Mouse (Mus musculus) layer of hippocampus, postnatal 14 days (tissue): ENCODE measurements around the gene Otub1. TPM values are rescaled to one million over a fixed set of nuclear protein-coding genes. Genes with fewer than 3 reads are reported as not detected.
A peak's percentile ranks its signal among the peaks of the same experiment; 100 is the strongest.

Experiments used
- DNase-seq, 2 experiments: peaks; one replicate each; pipeline ENCODE4 v3.0.0; 2021 to 2022; ENCODE audit warnings: low spot score in 2 of 2, mixed read lengths in 1 of 2
- total RNA-seq, 2 experiments: library from RNA; stranded (reverse); gene quantifications; 2 replicates each; pipeline ENCODE4 v1.2.3; 2021

The Otub1 gene
- total RNA-seq, 2 experiments from 2014 or later: 278 to 289 TPM

DNA sequence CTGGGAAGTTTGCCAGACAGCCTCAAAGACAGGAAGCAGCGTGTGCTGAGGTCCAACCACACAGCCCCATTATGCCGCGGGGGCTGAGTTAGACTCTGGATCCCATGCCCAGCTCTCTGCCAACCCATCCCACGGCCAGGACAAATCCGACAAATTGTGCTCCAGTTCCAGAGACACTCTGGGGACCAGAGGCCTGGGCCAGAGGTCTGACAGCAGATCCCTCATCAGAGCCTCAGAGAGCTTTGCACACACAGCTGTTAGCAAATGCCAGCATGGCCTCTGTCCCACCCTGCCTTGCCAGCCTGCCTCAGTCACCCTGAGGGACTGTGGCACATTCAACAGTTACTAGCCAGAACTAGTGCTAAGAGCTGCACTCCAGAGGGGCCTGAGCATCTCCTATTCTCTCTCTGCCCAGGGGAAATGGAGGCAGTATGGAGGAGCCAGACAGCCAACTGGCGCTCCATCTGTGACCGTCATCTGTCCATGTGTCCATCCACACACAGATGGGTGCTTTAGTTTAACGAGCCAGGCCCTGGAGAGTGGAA is 57.5 kb downstream of the Otub1 start:
- peak; percentile 73 to 82 for DNase-seq

Other genes starting within 250 kb of the Otub1 start
- gene Ppp1r14b, start 231.3 kb downstream of the Otub1 start, total RNA-seq: 100 to 1,000 TPM in 1 of 2 experiments, 10 to 100 TPM in 1; 96.6 to 107 TPM
- 10 to 100 TPM; 14.7 to 15.9 TPM for gene Plcb3, start 229.8 kb downstream of the Otub1 start, total RNA-seq
- gene Fkbp2, start 225.8 kb downstream of the Otub1 start, total RNA-seq: 10 to 100 TPM; 68.8 to 73.3 TPM
- gene Vegfb, start 218.7 kb downstream of the Otub1 start, total RNA-seq: 10 to 100 TPM; 67.4 to 70.3 TPM
- gene Dnajc4, start 213.7 kb downstream of the Otub1 start, total RNA-seq: 10 to 100 TPM; 18.7 to 24.2 TPM
- gene Nudt22, start 210.2 kb downstream of the Otub1 start, total RNA-seq: 10 to 100 TPM; 10.9 to 11.9 TPM
- 10 to 100 TPM; 16.4 to 20.4 TPM for gene Trpt1, start 210.2 kb downstream of the Otub1 start, total RNA-seq
- gene Fermt3, start 186.8 kb downstream of the Otub1 start, total RNA-seq: 1 to 10 TPM; 3.6 to 5.4 TPM
- 100 to 1,000 TPM; 136 to 159 TPM for gene Stip1, start 166.3 kb downstream of the Otub1 start, total RNA-seq
- 10 to 100 TPM; 10.3 to 11.6 TPM for gene Macrod1, start 149.5 kb downstream of the Otub1 start, total RNA-seq
- gene Flrt1, start 100.6 kb downstream of the Otub1 start, total RNA-seq: 10 to 100 TPM; 21.8 to 22.6 TPM
- gene Cox8a, start 11.3 kb upstream of the Otub1 start, total RNA-seq: 100 to 1,000 TPM; 973 to 982 TPM
- gene Naa40, start 34.9 kb upstream of the Otub1 start, total RNA-seq: 10 to 100 TPM; 32.1 to 35.0 TPM
- gene Rcor2, start 61.0 kb upstream of the Otub1 start, total RNA-seq: 10 to 100 TPM; 20.2 to 23.2 TPM
- 100 to 1,000 TPM in 1 of 2 experiments, 10 to 100 TPM in 1; 95.9 to 110 TPM for gene Mark2, start 135.5 kb upstream of the Otub1 start, total RNA-seq
- gene Spindoc, start 176.7 kb upstream of the Otub1 start, total RNA-seq: 10 to 100 TPM; 32.8 to 33.9 TPM
- 10 to 100 TPM; 57.8 to 64.3 TPM for gene 2700081O15Rik, start 211.3 kb upstream of the Otub1 start, total RNA-seq